Comparison of ENCODE assay signal across 7 mouse cellular contexts in the genomic region with DNA sequence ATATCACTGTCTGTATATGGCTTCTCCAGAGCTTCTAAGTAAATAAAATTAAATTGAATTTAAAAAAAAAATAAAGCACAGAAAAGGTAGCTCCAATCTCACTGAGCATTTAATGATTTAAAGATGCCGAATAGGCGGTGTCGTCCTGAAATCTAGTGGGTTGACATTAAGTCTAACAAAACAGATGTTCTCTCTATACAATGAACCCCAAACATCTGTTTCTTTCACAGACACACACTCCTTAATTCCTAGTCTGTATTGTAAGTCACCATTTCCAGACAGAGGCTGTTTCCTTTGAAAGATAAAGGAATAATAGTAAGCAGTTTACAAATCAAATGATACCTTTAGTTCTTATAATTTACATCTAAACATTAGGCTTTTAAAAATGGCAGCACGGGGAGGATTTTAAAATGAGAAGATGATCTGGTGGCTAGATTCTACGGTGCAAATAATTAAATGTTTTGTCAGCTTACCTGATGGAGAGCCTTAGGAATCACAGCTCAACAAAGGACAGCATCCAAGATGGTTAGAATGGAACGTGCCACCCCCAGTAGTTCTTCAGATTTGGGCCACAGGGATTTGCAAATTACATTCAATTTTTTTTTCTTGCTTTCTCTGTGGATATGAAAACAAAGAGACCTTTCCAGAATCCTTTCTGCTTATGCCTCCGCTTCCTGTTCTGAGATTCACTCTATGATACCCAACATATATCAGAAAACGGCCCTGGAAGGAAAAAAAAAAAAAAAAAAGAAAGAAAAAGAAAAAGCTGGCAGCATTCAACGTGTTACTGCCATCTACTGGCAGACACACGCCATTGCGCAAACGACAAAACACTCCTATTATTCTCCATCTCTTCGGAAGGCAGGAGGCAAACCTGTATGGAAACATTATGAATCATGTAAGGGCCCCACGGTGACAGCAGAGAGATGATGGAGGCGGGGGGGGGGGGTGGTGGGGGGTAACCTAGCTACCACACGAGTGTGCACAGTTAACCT. TPM values are rescaled to one million over a fixed set of nuclear protein-coding genes. Genes with fewer than 3 reads are reported as not detected.
DNase-seq lines count a peak whose midpoint lies in the region; ATAC-seq and TF ChIP-seq lines count a peak whose summit lies in the region.

A gene (minus strand): TSS at position 835 of the 995 bp plus-strand sequence.

- peaks cover 10% of the 10 kb centered on the region; the same call in 1 of the 2 replicates for H3K4me1 ChIP-seq in embryonic facial prominence, embryonic 10.5 days

- 0 out of 2 replicates have a peak within 1 kb of the TSS, but pooled peaks have one; percentile 30 for H3K27ac ChIP-seq in embryonic facial prominence, embryonic 10.5 days (replicated peaks)
- peak within 1 kb of the TSS; percentile 87 for H3K27ac ChIP-seq in layer of hippocampus, adult 2 months

- H3K4me3 ChIP-seq in embryonic facial prominence, embryonic 10.5 days = peak within 1 kb of the TSS; percentile 30; the same call in 1 of the 2 replicates
- H3K4me3 ChIP-seq in layer of hippocampus, adult 2 months = peak within 1 kb of the TSS; percentile 62

- no peaks in the 10 kb centered on the region for H3K9me3 ChIP-seq in embryonic facial prominence, embryonic 10.5 days

- DNase-seq in NIH3T3 (ENCODE audit: low read depth) = peak; percentile 72
- DNase-seq in embryonic facial prominence, embryonic 10.5 days (ENCODE audit: low spot score) = peak; percentile 51
- peak; percentile 59 to 64 for DNase-seq in layer of hippocampus, adult 2 months (ENCODE audit: low spot score in 2 of 2)
- DNase-seq in lung, postnatal 10 days = peak; percentile 61
- peak; percentile 36 for DNase-seq in retina, postnatal 7 days (ENCODE audit: low read depth, low spot score)

- TF ChIP-seq CTCF in layer of hippocampus, adult 2 months (conservative IDR thresholded peaks at IDR 0.05) = peak; percentile 88

- WGBS in embryonic facial prominence, embryonic 10.5 days = 22% methylated on average over 16 of the region's 16 CpGs

- H3K36me3 ChIP-seq in embryonic facial prominence, embryonic 10.5 days (replicated peaks) = no peaks in the 10 kb centered on the region

- no peaks in the 10 kb centered on the region for H3K27me3 ChIP-seq in embryonic facial prominence, embryonic 10.5 days (replicated peaks; ENCODE audit: low read depth, poor library complexity, severe bottlenecking)

- ATAC-seq in CD4-positive, CD25-positive, alpha-beta regulatory T cell, adult 4 months = peak; percentile 58
- ATAC-seq in hematopoietic stem cell, adult 5-6 weeks (replicated peaks in 1 of 2; ENCODE audit: insufficient read depth in 1 of 2, low FRiP score in 2 of 2, low TSS enrichment in 1 of 2, low read depth in 1 of 2, poor library complexity in 2 of 2, severe bottlenecking in 2 of 2) = peak; percentile 58 to 69

RNA-seq across cellular contexts. Expression of the gene that starts here (rescaled TPM):
- polyA plus RNA-seq in CD4-positive, CD25-positive, alpha-beta regulatory T cell, adult 4 months (2017; shearing (Covaris generic)) = under 1 TPM in 1 of 2 experiments, not detected in 1; 0.16 TPM
- 3.9 and 4.7 TPM in 2 replicates for polyA plus RNA-seq in embryonic facial prominence, embryonic 10.5 days (2016; fragmentation: Nextera tagmentation; extraction: Ambion mirVana)
- not detected in 2 replicates for total RNA-seq in hematopoietic stem cell, adult 5-6 weeks (2017)
- total RNA-seq in layer of hippocampus, adult 2 months (2021) = 10 to 100 TPM; 39.2 to 39.5 TPM

Comparison
In these comparisons a context has a peak if more than half of its experiments do, and no peak if none do; other contexts are left out.
1. Peak in every context shown above with its lines: DNase-seq, ATAC-seq, H3K4me3 ChIP-seq and H3K27ac ChIP-seq.
2. RNA of the gene that starts here (total RNA-seq): 39.2 to 39.5 TPM in layer of hippocampus, adult 2 months; not detected in hematopoietic stem cell, adult 5-6 weeks; every median in the first group is over 10 times any median in the second.
3. Peak in ATAC-seq in CD4-positive, CD25-positive, alpha-beta regulatory T cell, adult 4 months; RNA of the gene not detected or under 1 TPM.
4. Peak in ATAC-seq in hematopoietic stem cell, adult 5-6 weeks; RNA of the gene not detected or under 1 TPM.